Mouse (Mus musculus): ENCODE results near the gene Ell. TPM values are rescaled to one million over a fixed set of nuclear protein-coding genes. Genes with fewer than 3 reads are reported as not detected.
"Not testable (repeated sequence)": the region's sequence is repeated elsewhere in the genome, so short reads cannot be mapped to it uniquely, and the experiment has no call there.

The Ell gene
- polyA plus RNA-seq, 1 experiment from 2014 or later = 9.7 TPM

DNA sequence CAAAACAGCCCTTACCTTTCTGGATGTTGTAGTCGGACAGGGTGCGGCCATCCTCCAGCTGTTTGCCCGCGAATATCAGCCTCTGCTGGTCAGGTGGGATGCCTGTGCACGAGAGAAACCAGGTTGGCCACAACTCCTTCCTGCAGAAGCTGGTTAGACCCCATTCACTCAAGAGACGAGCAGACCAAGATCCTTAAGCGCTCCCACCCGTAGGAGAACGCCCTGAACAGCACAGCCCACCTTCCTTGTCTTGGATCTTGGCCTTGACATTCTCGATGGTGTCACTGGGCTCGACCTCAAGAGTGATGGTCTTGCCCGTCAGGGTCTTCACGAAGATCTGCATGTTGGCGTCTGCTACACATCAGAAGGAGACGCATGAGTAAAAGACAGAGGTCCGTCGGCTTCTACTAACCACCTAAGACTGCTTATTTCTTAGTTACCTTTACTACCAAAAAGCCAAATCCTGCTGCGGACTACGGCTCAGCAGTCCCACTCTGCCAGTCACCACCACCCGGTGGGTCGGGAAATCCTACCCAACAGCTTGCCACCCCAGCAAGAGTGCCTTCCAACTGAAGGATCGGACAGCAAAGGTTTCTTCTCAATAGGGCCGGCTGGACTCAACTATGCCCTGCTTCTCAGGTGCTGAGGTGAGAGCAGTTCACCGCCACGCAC, 29.8 kb upstream of the Ell start:
- WGBS (ENCODE audit: insufficient replicate concordance) = 2% methylated on average over 25 of the region's 25 CpGs
- Histone ChIP-seq H3K4me2 (peak overlapping the region; percentile 93), H3K27me3 (no peaks in the 10 kb centered on the region), H3K27ac (peak overlapping the region; percentile 99), H3K4me1 (replicated peaks) (peaks cover 77% of the 10 kb centered on the region), H3K36me3 (peaks cover 47% of the 10 kb centered on the region), H3K9ac (peak overlapping the region; percentile 99), H3K9me3 (replicated peaks) (no peaks in the 10 kb centered on the region), H3K4me3 (replicated peaks) (peak overlapping the region; percentile 89)
- ATAC-seq (ENCODE audit: low read depth) = no peak
- DNase-seq = no peak

DNA sequence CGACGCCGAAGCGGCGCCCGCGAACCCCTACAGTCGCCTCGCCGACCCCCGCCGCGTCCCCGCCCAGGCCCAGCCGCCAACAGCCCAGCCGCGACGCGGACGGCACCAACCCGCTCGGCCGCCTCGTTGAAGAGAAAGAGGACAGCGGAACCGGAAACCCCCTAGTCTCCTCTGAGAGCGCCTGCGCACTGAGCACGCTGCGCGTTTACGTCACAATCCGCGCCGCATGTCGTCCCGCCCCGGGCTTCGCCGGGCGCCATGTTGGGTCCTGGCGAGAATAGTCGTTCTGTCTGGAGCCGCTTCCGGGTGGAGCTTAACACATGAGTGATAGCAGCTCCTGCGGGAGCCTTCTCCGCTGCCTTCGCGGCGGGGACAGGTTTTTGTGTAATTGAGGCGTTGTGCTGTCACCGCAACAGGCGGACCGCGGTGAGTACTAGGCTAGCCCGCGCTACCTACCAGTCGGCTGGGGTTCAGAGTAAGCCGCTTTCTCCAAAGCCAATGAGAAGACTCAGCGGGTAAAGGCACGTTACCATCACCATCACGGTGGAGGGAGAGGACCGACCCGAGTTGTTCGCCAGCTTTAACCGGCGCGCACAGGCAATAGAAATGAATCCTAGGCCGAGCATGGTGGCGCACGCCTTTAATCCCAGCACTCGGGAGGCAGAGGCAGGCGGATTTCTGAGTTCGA, 28.9 kb upstream of the Ell start, which contains the start of gene Uba52:
TSS of gene Uba52 (minus strand) at position 574 of the 688 bp plus-strand sequence.
- WGBS (ENCODE audit: insufficient replicate concordance) = under 1% methylated on average over 74 of the region's 74 CpGs
- peak; percentile 79 for ATAC-seq (ENCODE audit: low read depth)
- H3K9me3 ChIP-seq (replicated peaks) = no peaks in the 10 kb centered on the region
- peak within 1 kb of the TSS; percentile 99 for H3K9ac ChIP-seq
- peak within 1 kb of the TSS; percentile 93 for H3K4me2 ChIP-seq
- H3K27ac ChIP-seq = peak within 1 kb of the TSS; percentile 99
- H3K4me1 ChIP-seq (replicated peaks) = peaks cover 68% of the 10 kb centered on the region
- no peaks in the 10 kb centered on the region for H3K27me3 ChIP-seq
- peaks cover 53% of the 10 kb centered on the region for H3K36me3 ChIP-seq
- peak within 1 kb of the TSS; percentile 89 for H3K4me3 ChIP-seq (replicated peaks)
- DNase-seq = peak; percentile 96

GRCm38 (mm10) chr8:70511174-70511573, 28.1 kb upstream of the Ell start:
- peak overlapping the region; percentile 93 for H3K4me2 ChIP-seq
- ATAC-seq (ENCODE audit: low read depth); H3K9me3 ChIP-seq (replicated peaks); H3K27me3 ChIP-seq; DNase-seq: not testable (repeated sequence)
- H3K4me3 ChIP-seq (replicated peaks) = peak overlapping the region; percentile 89
- peak overlapping the region; percentile 99 for H3K27ac ChIP-seq
- 29% methylated on average over 6 of the region's 6 CpGs for WGBS (ENCODE audit: insufficient replicate concordance)
- peaks cover 60% of the 10 kb centered on the region for H3K4me1 ChIP-seq (replicated peaks)
- peak overlapping the region; percentile 99 for H3K9ac ChIP-seq
- H3K36me3 ChIP-seq = peaks cover 60% of the 10 kb centered on the region

GRCm38 (mm10) chr8:70511770-70512169, 27.5 kb upstream of the Ell start:
- 75% methylated on average over 2 of the region's 2 CpGs for WGBS (ENCODE audit: insufficient replicate concordance)
- no peak for ATAC-seq (ENCODE audit: low read depth)
- Histone ChIP-seq H3K4me3 (replicated peaks) (peak overlapping the region; percentile 89), H3K9me3 (replicated peaks) (no peaks in the 10 kb centered on the region), H3K4me1 (replicated peaks) (peaks cover 57% of the 10 kb centered on the region), H3K36me3 (peaks cover 66% of the 10 kb centered on the region), H3K27me3 (no peaks in the 10 kb centered on the region), H3K27ac (peak overlapping the region; percentile 99), H3K4me2 (peak overlapping the region; percentile 93), H3K9ac (peak overlapping the region; percentile 99)
- no peak for DNase-seq

GRCm38 (mm10) chr8:70512253-70512903, 26.9 kb upstream of the Ell start:
- H3K4me2 ChIP-seq = peak overlapping the region; percentile 93
- peaks cover 62% of the 10 kb centered on the region for H3K36me3 ChIP-seq

DNA sequence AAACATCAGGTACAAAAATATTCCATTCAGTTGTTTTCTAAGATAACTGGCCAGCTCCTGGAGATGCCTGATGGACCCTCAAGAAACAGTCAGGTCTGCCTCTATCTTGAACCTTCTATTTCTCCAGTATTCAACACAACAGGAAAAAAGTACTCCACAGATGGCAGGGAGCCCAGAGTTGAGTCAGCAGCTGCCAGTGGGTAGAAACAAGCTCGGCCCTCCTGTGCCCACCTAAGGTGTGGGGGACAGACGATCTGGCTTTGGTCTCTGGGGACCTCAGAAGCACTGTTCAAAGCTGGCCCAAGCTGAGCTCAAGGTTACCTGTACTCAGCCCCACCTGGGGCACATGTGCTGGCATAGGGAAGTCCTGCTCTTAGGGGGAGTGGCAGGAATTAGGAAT, 25.8 kb upstream of the Ell start:
- no peak for DNase-seq
- H3K4me1 ChIP-seq (replicated peaks) = peaks cover 54% of the 10 kb centered on the region
- peaks cover 58% of the 10 kb centered on the region for H3K36me3 ChIP-seq
- H3K27me3 ChIP-seq = no peaks in the 10 kb centered on the region
- no peak overlapping the region for H3K9ac ChIP-seq
- H3K4me2 ChIP-seq = no peak overlapping the region
- WGBS (ENCODE audit: insufficient replicate concordance) = 66% methylated on average over 2 of the region's 2 CpGs
- peak overlapping the region; percentile 99; the same call in 1 of the 2 replicates for H3K27ac ChIP-seq
- H3K4me3 ChIP-seq (replicated peaks) = no peak overlapping the region
- H3K9me3 ChIP-seq (replicated peaks) = no peaks in the 10 kb centered on the region
- no peak for ATAC-seq (ENCODE audit: low read depth)

More at GRCm38 (mm10) chr8:70512253-70512903, 26.9 kb upstream of the Ell start:
- no peak for ATAC-seq (ENCODE audit: low read depth)
- H3K9ac ChIP-seq = peak overlapping the region; percentile 99
- DNase-seq = no peak
- peak overlapping the region; percentile 99 for H3K27ac ChIP-seq
- H3K9me3 ChIP-seq (replicated peaks) = no peaks in the 10 kb centered on the region
- WGBS (ENCODE audit: insufficient replicate concordance) = 58% methylated on average over 11 of the region's 11 CpGs
- peak overlapping the region; percentile 89; the same call in 1 of the 2 replicates for H3K4me3 ChIP-seq (replicated peaks)
- H3K4me1 ChIP-seq (replicated peaks) = peaks cover 52% of the 10 kb centered on the region
- no peaks in the 10 kb centered on the region for H3K27me3 ChIP-seq

GRCm38 (mm10) chr8:70517940-70518643, 21.2 kb upstream of the Ell start:
- 79% methylated on average over 10 of the region's 10 CpGs for WGBS (ENCODE audit: insufficient replicate concordance)
- no peak overlapping the region for H3K4me2 ChIP-seq
- 0 out of 2 replicates have a peak overlapping the region, but pooled peaks have one; percentile 16 for H3K9ac ChIP-seq
- peaks cover 54% of the 10 kb centered on the region for H3K36me3 ChIP-seq
- DNase-seq = no peak
- no peak overlapping the region for H3K4me3 ChIP-seq (replicated peaks)
- no peaks in the 10 kb centered on the region for H3K9me3 ChIP-seq (replicated peaks)
- H3K4me1 ChIP-seq (replicated peaks) = peaks cover 36% of the 10 kb centered on the region
- no peaks in the 10 kb centered on the region for H3K27me3 ChIP-seq
- ATAC-seq (ENCODE audit: low read depth) = no peak
- peak overlapping the region; percentile 11 for H3K27ac ChIP-seq

DNA sequence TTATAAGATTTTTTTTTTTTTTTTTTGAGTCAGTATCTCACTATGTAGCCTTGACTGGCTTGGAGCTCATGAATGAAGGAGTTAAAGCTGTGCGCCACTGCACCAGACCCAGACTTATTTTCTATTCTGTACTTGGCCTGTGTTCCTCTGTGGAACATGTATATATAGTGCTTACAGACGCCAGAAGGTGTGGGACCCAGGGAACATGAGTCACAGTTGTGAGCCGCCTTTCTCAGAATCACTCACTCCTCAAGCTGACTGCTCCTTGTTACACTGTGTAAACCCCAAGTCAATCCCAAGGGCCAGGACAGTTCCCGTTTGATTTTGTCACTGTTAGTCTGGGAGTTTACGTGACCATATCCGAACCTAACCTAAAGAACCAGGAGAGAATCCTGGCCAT, 20.2 kb upstream of the Ell start:
- Histone ChIP-seq H3K9ac (no peak overlapping the region), H3K4me1 (replicated peaks) (peaks cover 34% of the 10 kb centered on the region), H3K4me2 (no peak overlapping the region), H3K27me3 (no peaks in the 10 kb centered on the region), H3K36me3 (peaks cover 44% of the 10 kb centered on the region), H3K4me3 (replicated peaks) (no peak overlapping the region), H3K9me3 (replicated peaks) (no peaks in the 10 kb centered on the region), H3K27ac (no peak overlapping the region)
- 83% methylated on average over 6 of the region's 6 CpGs for WGBS (ENCODE audit: insufficient replicate concordance)
- ATAC-seq (ENCODE audit: low read depth) = no peak
- DNase-seq = no peak

DNA sequence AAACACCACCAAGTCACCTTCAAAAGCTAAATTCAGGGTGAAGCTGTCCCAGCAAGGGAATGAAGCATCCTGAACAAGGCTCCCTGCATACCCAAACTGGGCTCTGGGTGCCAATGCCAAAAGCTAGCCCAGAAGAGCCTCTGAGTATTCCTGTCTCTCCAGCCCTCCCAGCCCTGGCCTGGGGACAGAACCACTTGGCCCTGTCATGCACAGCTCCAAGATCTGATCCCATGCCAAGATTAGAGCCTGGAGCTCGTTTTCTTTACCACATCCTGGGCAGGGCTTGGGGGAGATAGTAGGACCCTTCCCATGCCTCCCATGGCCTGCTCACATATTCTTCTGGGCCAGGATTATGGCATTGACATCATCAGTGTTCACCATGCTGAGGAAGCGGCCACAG, 19.7 kb upstream of the Ell start:
- Histone ChIP-seq H3K27me3 (no peaks in the 10 kb centered on the region), H3K9ac (no peak overlapping the region), H3K27ac (peak overlapping the region; percentile 31; the same call in 1 of the 2 replicates), H3K4me2 (no peak overlapping the region), H3K4me3 (replicated peaks) (no peak overlapping the region), H3K36me3 (peaks cover 38% of the 10 kb centered on the region), H3K9me3 (replicated peaks) (no peaks in the 10 kb centered on the region), H3K4me1 (replicated peaks) (peaks cover 38% of the 10 kb centered on the region)
- ATAC-seq (ENCODE audit: low read depth) = no peak
- 40% methylated on average over 2 of the region's 2 CpGs for WGBS (ENCODE audit: insufficient replicate concordance)
- DNase-seq = no peak

DNA sequence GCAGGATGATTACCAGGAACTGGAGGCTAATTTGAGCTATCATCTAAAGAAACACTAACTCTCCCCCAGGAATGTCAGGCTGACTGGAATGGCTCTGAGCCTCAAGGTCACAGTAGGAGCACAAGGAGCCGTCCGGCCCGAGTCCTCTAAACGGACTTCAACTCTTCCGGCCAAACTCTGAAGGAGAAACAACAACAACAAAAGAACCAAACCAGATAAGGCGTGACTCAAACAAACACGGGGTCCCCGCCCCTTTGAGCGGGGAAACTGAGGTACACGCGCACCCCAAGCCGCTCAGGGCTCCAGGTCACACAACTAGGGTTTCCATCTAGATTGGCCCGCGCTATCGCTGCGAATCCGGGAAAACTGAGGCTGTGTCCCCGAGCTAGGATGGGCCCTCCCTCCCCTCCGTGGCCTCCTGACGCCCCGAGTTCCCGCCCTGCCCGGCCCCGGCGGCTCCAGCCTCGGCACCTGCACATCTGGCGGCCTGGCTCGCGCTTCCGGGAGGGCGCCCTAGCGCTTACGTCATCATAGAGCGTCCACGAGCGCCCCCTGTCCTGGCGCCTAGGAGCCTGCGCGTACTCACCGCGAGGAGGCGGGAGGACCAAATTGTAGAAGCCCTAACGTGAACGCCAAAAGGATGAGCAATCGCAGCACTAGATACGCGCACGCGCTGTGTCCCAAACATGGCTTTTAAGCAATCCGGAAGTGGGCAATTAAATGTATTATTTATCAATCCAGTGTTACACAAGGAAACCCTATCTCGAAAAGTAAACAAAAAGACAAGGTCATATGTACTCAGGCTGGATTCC, 16.5 kb upstream of the Ell start:
- no peaks in the 10 kb centered on the region for H3K27me3 ChIP-seq
- peak; percentile 82 for ATAC-seq (ENCODE audit: low read depth)

More for the DNA sequence above, 16.5 kb upstream of the Ell start:
- peak overlapping the region; percentile 68 for H3K4me3 ChIP-seq (replicated peaks)
- H3K9ac ChIP-seq = peak overlapping the region; percentile 83
- peak overlapping the region; percentile 92 for H3K27ac ChIP-seq
- H3K36me3 ChIP-seq = peaks cover 17% of the 10 kb centered on the region
- peak overlapping the region; percentile 75 for H3K4me2 ChIP-seq
- DNase-seq = peak; percentile 96
- peaks cover 48% of the 10 kb centered on the region for H3K4me1 ChIP-seq (replicated peaks)
- no peaks in the 10 kb centered on the region for H3K9me3 ChIP-seq (replicated peaks)
- WGBS (ENCODE audit: insufficient replicate concordance) = under 1% methylated on average over 48 of the region's 51 CpGs
